ENCODE assay signal across 32 mouse cellular contexts in genomic region chr11:66898747-66899146, GRCm38 (mm10). TPM values are rescaled to one million over a fixed set of nuclear protein-coding genes. Genes with fewer than 3 reads are reported as not detected.
DNase-seq lines count a peak whose midpoint lies in the region; ATAC-seq and TF ChIP-seq lines count a peak whose summit lies in the region.
"Had no signal": no experiment of that assay in that cellular context is flagged by ENCODE, and none has a peak within 500 bp of the region (broad histone marks: within the 10 kb centered on the region; RNA-seq: fewer than 3 reads in every experiment).

No protein-coding gene starts in this region.

- no peak overlapping the region for H3K9ac ChIP-seq in forebrain, postnatal 0 days
- H3K9ac ChIP-seq in forebrain, embryonic 15.5 days (replicated peaks), result no peak overlapping the region
- H3K9ac ChIP-seq in liver, postnatal 0 days (replicated peaks), result no peak overlapping the region
- H3K9ac ChIP-seq: embryonic facial prominence, embryonic 15.5 days; forebrain, embryonic 13.5 days; heart, embryonic 12.5 days; hindbrain, embryonic 14.5 days; limb, embryonic 12.5 days; midbrain, embryonic 13.5 days; stomach, embryonic 15.5 days had no signal

- TF ChIP-seq CTCF in forebrain, postnatal 0 days (IDR thresholded peaks at IDR 0.05; ENCODE audit: low read depth), result peak; percentile 31; the same call in 1 of the 2 replicates
- peak; percentile 18; the same call in 1 of the 2 replicates for TF ChIP-seq CTCF in liver, postnatal 0 days (IDR thresholded peaks at IDR 0.05; ENCODE audit: low read depth)
- TF ChIP-seq CTCF in E14TG2a.4 (conservative IDR thresholded peaks at IDR 0.05; ENCODE audit: low read length), result peak; percentile 43

- no peak for TF ChIP-seq EP300 in liver, postnatal 0 days (IDR thresholded peaks at IDR 0.05; ENCODE audit: low read depth)

- no peak overlapping the region for H3K4me2 ChIP-seq in forebrain, postnatal 0 days (ENCODE audit: low read depth)
- H3K4me2 ChIP-seq in forebrain, embryonic 15.5 days (replicated peaks), result no peak overlapping the region
- no peak overlapping the region for H3K4me2 ChIP-seq in liver, postnatal 0 days (ENCODE audit: low read depth, low read length)
- H3K4me2 ChIP-seq: embryonic facial prominence, embryonic 15.5 days; forebrain, embryonic 13.5 days; heart, embryonic 12.5 days; hindbrain, embryonic 14.5 days; limb, embryonic 12.5 days; liver, embryonic 11.5 days; midbrain, embryonic 13.5 days; stomach, embryonic 15.5 days had no signal

- no peaks in the 10 kb centered on the region for H3K4me1 ChIP-seq in forebrain, postnatal 0 days (ENCODE audit: insufficient read depth)
- H3K4me1 ChIP-seq in forebrain, embryonic 15.5 days, result no peaks in the 10 kb centered on the region
- no peaks in the 10 kb centered on the region for H3K4me1 ChIP-seq in liver, postnatal 0 days (ENCODE audit: insufficient read depth)
- H3K4me1 ChIP-seq in E14TG2a.4 (replicated peaks; ENCODE audit: low read depth, low read length), result no peaks in the 10 kb centered on the region
- H3K4me1 ChIP-seq: embryonic facial prominence, embryonic 10.5 days; embryonic facial prominence, embryonic 15.5 days; forebrain, embryonic 13.5 days; heart, embryonic 12.5 days; limb, embryonic 12.5 days; megakaryocyte, embryonic 14.5 days; midbrain, embryonic 13.5 days; stomach, embryonic 15.5 days had no signal

- ATAC-seq in forebrain, postnatal 0 days, result no peak
- no peak for ATAC-seq in forebrain, embryonic 15.5 days (replicated peaks)
- ATAC-seq in liver, postnatal 0 days, result no peak
- ATAC-seq: inflammation-experienced regulatory T-cells, adult 6 months had no signal

- no peaks in the 10 kb centered on the region for H3K27me3 ChIP-seq in forebrain, postnatal 0 days (ENCODE audit: insufficient read depth, low read length)
- H3K27me3 ChIP-seq in forebrain, embryonic 15.5 days, result no peaks in the 10 kb centered on the region
- no peaks in the 10 kb centered on the region for H3K27me3 ChIP-seq in liver, postnatal 0 days (ENCODE audit: insufficient read depth, low read length)
- 0 out of 2 replicates have a peak, but pooled peaks cover 4% of the 10 kb centered on the region for H3K27me3 ChIP-seq in E14TG2a.4 (ENCODE audit: insufficient read depth, low read length)
- H3K27me3 ChIP-seq: embryonic facial prominence, embryonic 15.5 days; forebrain, embryonic 13.5 days; limb, embryonic 12.5 days; midbrain, embryonic 13.5 days; stomach, embryonic 15.5 days had no signal

- H3K27ac ChIP-seq in forebrain, postnatal 0 days (ENCODE audit: low read depth, low read length), result no peak overlapping the region
- no peak overlapping the region for H3K27ac ChIP-seq in forebrain, embryonic 15.5 days (replicated peaks)
- H3K27ac ChIP-seq in liver, postnatal 0 days (ENCODE audit: low read depth), result no peak overlapping the region
- H3K27ac ChIP-seq: embryonic facial prominence, embryonic 10.5 days; embryonic facial prominence, embryonic 15.5 days; forebrain, embryonic 13.5 days; heart, adult 2 months; hindbrain, embryonic 14.5 days; kidney, postnatal 0 days; limb, embryonic 12.5 days; midbrain, embryonic 13.5 days; stomach, embryonic 15.5 days had no signal

- H3K9me3 ChIP-seq in forebrain, postnatal 0 days (ENCODE audit: low read length), result no peaks in the 10 kb centered on the region
- H3K9me3 ChIP-seq in forebrain, embryonic 15.5 days, result no peaks in the 10 kb centered on the region
- no peaks in the 10 kb centered on the region for H3K9me3 ChIP-seq in liver, postnatal 0 days (ENCODE audit: low read length)
- H3K9me3 ChIP-seq in E14TG2a.4 (ENCODE audit: low read length), result 0 out of 2 replicates have a peak, but pooled peaks cover 3% of the 10 kb centered on the region
- H3K9me3 ChIP-seq: embryonic facial prominence, embryonic 10.5 days; embryonic facial prominence, embryonic 15.5 days; forebrain, embryonic 13.5 days; midbrain, embryonic 13.5 days; stomach, embryonic 15.5 days had no signal

- no peak for DNase-seq in forebrain, postnatal 0 days
- no peak for DNase-seq in liver, postnatal 0 days
- DNase-seq in liver, result no peak
- DNase-seq in R1 (ENCODE audit: low read depth, low spot score), result peak; percentile 52
- DNase-seq in left cerebral cortex, adult 18-20 months (ENCODE audit: low spot score in 2 of 2), result no peak
- DNase-seq in right cerebral cortex, postnatal 36 days (ENCODE audit: low spot score in 2 of 2), result no peak
- DNase-seq: thymus, adult 18-20 months had no signal

- no peaks in the 10 kb centered on the region for H3K36me3 ChIP-seq in forebrain, postnatal 0 days (ENCODE audit: insufficient read depth)
- H3K36me3 ChIP-seq in forebrain, embryonic 15.5 days, result no peaks in the 10 kb centered on the region
- no peaks in the 10 kb centered on the region for H3K36me3 ChIP-seq in liver, postnatal 0 days (replicated peaks; ENCODE audit: insufficient read depth, low read length)
- no peaks in the 10 kb centered on the region for H3K36me3 ChIP-seq in E14TG2a.4 (ENCODE audit: insufficient read depth, low read length)
- H3K36me3 ChIP-seq: embryonic facial prominence, embryonic 10.5 days; embryonic facial prominence, embryonic 15.5 days; heart, embryonic 12.5 days; limb, embryonic 12.5 days; midbrain, embryonic 13.5 days; stomach, embryonic 15.5 days had no signal

- 88% methylated on average over 2 of the region's 2 CpGs for WGBS in forebrain, postnatal 0 days
- WGBS in forebrain, embryonic 15.5 days, result 92% methylated on average over 2 of the region's 2 CpGs
- 85% methylated on average over 2 of the region's 2 CpGs for WGBS in liver, postnatal 0 days (ENCODE audit: insufficient replicate concordance)

- H3K4me3 ChIP-seq in forebrain, postnatal 0 days (ENCODE audit: low read depth, low read length), result no peak overlapping the region
- H3K4me3 ChIP-seq in forebrain, embryonic 15.5 days, result no peak overlapping the region
- H3K4me3 ChIP-seq in liver, postnatal 0 days (ENCODE audit: low read depth, low read length), result no peak overlapping the region
- no peak overlapping the region for H3K4me3 ChIP-seq in E14TG2a.4 (replicated peaks; ENCODE audit: low read length)
- H3K4me3 ChIP-seq: embryonic facial prominence, embryonic 10.5 days; embryonic facial prominence, embryonic 15.5 days; forebrain, embryonic 13.5 days; heart, adult 2 months; heart, embryonic 12.5 days; limb, embryonic 12.5 days; megakaryocyte, embryonic 14.5 days; midbrain, embryonic 13.5 days; stomach, embryonic 15.5 days had no signal

RNA-seq across cellular contexts. Expression of gene Pirt, which starts 13.0 kb away (rescaled TPM):
- 0.19 and 0.46 TPM in 2 replicates for total RNA-seq in forebrain, postnatal 0 days (2014; rRNA removed)
- polyA plus RNA-seq in forebrain, postnatal 0 days (2015; fragmentation: Nextera tagmentation; extraction: Ambion mirVana), result 0.06 and 0.10 TPM in 2 replicates
- polyA plus RNA-seq in forebrain, embryonic 15.5 days (2015; fragmentation: Nextera tagmentation; extraction: Ambion mirVana), result 0.11 TPM in 1 of 2 replicates, not detected in the other
- not detected in 2 replicates for polyA plus RNA-seq in liver, postnatal 0 days (2015; fragmentation: Nextera tagmentation; extraction: Ambion mirVana)
- total RNA-seq in left cerebral cortex, adult 18-20 months (2021), result under 1 TPM; 0.07 to 0.28 TPM
- total RNA-seq: monocyte, adult 5-6 weeks had no signal
- polyA plus RNA-seq: inflammation-experienced regulatory T-cells, adult 6 months had no signal

RNA-seq across cellular contexts. Expression of gene Tmem238l, which starts 57.7 kb away (rescaled TPM):
- total RNA-seq in forebrain, postnatal 0 days (2014; rRNA removed), result not detected in 2 replicates
- polyA plus RNA-seq in forebrain, postnatal 0 days (2015; fragmentation: Nextera tagmentation; extraction: Ambion mirVana), result not detected in 2 replicates
- polyA plus RNA-seq in forebrain, embryonic 15.5 days (2015; fragmentation: Nextera tagmentation; extraction: Ambion mirVana), result not detected in 2 replicates
- not detected in 2 replicates for polyA plus RNA-seq in liver, postnatal 0 days (2015; fragmentation: Nextera tagmentation; extraction: Ambion mirVana)
- total RNA-seq in left cerebral cortex, adult 18-20 months (2021), result not detected
- total RNA-seq: adrenal gland, adult 18-20 months; adrenal gland, postnatal 25 days; ES-E14; gastrocnemius, adult 18-20 months; gastrocnemius, postnatal 36 days; heart, adult 2 months; left cerebral cortex, postnatal 14 days; monocyte, adult 5-6 weeks had no signal
- polyA plus RNA-seq: cerebellum, adult 2 months; embryonic facial prominence, embryonic 10.5 days; forebrain, embryonic 13.5 days; frontal cortex, adult 2 months; heart, adult 2 months; heart, embryonic 12.5 days; hindbrain, embryonic 14.5 days; inflammation-experienced regulatory T-cells, adult 6 months; limb, embryonic 12.5 days; liver, embryonic 11.5 days; midbrain, embryonic 13.5 days; neural tube, embryonic 14.5 days had no signal
